Mouse (Mus musculus) CD4-positive, CD25-positive, alpha-beta regulatory T cell, adult 4 months (primary cell): ENCODE data around the gene Yipf1. TPM values are rescaled to one million over a fixed set of nuclear protein-coding genes. Genes with fewer than 3 reads are reported as not detected.

Source experiments
- ATAC-seq: one replicate; pipeline ENCODE4 v1.8.0; 2017
- polyA plus RNA-seq, 2 experiments: library from polyadenylated mRNA; unstranded; fragments of 100-300 nt; shearing (Covaris generic); gene quantifications; one replicate each; pipeline ENCODE4 v1.2.1; 2017

Gene Yipf1
- polyA plus RNA-seq: 10 to 100 TPM; 90.0 to 98.0 TPM

DNA sequence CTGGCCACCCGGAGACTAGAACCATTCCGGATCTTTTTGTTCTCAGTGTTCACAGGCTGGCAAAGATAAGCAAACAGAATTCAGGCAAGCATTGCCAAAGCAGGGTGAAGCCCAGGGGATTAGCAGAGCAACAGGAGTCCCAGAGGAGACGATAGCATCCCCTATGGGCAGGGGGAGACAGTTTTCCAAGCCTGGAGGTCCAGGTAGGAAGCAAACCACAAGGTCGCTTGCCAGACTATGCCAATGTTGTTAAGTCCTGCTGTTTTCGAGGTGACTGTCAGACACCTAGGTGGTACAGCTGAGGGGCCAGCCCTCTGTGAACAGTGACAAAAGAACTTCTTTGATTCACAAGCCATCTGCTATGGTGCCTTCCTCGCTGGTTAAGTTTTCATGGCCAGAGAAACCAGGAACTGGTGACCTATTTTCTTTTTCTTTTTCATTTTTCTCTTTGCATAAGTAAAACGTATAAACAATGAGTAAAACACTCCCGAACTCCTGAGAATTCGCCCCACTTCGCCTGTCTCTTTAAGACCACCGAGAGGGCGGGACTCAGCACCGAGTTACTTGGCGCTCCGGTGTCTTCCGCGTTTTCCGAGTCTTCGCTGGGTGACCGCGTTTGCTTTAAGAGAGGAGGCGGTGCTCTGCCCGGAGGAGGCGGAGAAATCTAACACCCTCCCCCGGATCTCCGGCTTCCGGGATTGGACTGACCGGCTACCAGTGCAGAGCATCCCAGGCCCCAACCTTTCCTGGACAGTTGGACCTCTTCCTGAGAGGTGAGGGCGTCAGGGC, at the start of gene Yipf1:
TSS of gene Yipf1 (plus strand) at position 674 of the 789 bp plus-strand sequence.
- ATAC-seq: peak; percentile 100

DNA sequence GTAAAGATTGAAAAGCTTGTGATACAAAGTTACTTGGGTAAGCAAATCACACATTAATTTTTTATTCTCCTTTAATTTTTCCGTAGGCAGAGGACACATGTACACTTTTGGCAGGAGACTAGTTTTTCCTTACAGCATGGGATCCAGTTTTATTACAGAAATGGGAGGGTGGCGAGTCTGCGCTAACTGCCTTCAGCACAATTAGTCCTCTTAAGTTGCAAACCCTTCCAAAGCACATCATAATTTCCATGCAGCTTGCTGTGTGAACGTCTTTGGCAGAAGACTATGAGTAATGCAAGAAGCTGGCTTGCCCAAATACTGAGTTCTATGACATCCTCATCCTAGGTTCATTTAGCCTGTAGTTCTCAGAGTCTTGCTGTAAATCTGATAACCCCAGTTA, 40.5 kb upstream of the Yipf1 start:
- no peak for ATAC-seq

DNA sequence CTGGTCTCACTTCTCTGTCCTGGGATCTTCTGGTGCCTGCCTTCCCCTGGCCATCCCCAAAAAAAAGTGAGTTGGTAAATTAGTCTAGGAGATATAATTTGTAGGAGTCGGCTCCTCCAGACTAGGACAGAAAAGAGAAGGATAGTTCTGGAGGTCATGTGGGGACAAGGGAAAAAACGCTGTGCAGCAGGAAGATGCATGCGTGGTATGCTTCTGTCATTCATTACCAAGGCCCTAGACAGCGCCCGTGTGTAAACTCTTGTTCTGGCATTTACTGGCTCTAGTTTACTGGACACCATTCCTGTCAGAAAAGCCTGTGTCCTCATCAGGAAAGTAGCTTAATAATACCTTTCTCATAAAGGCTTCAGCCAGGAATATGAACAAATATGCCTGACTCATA, 39.7 kb upstream of the Yipf1 start:
- ATAC-seq: no peak

DNA sequence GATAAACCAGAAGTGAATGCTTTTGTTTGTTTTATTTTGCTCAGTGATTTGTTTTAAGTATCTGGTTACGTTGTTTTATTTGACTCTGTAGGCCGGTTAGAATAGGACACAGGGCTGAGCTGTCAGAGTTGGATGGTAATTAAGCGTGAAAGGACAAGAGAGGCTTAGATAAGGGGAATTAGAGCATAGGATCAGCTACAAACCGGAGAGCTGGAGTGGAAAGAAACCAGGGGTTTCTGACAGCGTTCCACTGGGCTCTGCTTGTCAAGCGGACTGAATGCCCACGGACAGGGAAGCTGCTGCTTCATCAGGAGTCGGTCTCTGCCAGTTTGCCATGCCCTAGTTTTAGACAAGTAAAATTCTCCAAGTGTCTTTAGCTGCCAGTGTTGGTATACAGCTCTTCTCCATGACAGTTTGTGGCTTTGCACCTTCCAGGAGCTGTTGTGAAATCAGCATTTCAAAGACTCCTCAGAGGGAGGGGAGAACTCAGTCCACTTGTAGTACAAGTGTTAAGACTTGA, 35.9 kb upstream of the Yipf1 start:
- no peak for ATAC-seq

DNA sequence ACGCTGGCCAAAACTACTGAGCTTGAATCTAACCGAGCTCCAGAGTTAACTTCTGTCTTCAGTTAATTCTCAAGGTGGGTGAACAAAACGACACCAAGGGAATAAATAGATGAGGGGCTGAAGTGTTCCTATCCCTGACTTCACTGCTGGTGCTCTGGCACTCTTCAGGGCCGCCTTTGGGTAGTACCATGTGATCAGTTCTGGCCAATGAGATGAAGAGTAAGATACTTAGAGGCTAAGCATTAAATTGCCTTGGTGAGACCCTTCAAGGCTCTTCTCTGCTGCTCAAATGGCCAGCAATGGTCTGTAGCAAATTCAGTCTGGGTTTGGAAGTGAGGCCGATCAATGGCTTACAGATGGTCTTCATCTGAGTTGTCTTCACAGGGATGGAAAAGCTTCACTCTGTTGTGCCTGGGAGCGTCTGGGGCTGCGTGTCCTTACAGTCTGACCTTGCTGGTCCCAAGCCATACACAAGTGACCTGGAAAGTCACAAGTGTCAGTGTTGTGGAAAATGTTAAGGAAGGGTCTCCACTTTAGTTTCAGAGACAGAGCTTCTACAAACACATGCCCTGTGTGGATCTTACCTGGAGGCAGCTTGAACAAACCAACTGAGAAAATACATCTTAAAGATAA, 33.2 kb upstream of the Yipf1 start:
- ATAC-seq: no peak

DNA sequence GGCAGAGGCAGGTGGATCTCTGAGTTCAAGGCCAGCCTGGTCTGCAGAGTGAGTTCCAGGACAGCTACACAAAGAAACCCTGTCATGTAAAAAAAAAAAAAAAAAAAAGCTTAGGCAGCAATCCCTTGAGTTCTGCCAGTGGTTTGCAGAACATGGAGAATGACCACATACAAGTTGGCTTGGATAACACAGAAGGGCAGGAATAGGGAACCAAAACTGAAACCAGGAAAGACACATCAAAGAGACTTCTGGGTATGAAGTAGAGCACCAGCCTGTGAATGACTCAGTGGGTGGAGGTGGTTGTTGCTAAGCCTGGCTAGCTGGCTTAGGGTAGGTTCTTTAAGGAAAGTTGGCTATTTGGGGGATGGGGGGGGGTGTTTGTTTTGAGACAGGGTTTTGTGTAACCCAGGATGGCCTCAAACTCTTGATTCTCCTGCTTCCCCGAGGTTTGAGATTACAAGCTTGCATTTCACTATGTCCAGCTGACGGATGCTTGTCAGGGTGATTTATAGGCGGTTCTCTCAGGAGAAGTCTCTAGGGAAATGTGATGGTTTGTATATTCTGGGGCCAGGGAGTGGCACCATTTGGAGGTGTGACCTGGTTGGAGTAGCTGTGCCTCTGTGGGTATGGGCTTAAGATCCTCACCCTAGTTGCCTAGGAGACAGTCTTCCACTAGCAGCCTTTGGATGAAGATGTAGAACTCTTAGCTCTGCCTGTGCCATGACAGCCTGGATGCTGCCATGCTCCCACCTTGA, 28.5 kb upstream of the Yipf1 start:
- no peak for ATAC-seq

DNA sequence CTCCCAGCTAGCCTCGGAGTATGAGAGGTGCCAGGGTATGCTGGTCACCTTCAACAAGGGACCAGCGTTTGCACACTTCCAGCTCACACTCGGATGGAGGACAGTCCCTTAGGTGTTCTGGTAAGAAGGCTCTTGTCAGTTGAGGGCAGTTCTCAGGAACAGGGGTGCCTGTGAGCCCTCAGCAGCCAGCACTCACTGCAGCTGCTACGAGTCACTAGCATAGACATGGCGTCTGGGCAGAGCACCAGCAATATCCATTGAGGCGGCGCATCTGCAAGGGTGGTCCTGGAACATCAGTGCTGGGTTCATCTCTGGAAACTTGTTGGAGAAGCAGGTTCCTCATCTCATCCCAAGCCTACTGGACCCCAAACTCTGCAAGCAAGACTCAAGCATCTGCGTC, 27.8 kb upstream of the Yipf1 start:
- no peak for ATAC-seq

DNA sequence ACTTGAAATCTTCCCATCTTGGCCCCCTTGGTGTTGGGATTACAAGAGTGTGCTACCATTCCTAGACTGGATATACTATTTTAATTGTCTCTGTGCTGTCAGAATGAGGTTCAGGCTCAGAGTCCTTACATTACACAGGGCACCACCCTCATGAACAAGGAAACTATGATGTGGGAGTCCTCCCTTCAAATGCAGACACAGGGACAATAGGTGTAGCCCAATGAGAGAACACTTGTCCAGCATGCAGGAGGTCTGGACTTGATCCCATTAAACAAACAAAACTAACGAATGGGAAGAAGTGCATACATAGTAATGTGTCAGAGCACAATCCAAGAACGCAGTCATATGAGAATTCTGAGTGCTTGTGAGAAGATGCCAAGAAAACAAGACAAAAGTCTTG, 26.6 kb upstream of the Yipf1 start:
- no peak for ATAC-seq

DNA sequence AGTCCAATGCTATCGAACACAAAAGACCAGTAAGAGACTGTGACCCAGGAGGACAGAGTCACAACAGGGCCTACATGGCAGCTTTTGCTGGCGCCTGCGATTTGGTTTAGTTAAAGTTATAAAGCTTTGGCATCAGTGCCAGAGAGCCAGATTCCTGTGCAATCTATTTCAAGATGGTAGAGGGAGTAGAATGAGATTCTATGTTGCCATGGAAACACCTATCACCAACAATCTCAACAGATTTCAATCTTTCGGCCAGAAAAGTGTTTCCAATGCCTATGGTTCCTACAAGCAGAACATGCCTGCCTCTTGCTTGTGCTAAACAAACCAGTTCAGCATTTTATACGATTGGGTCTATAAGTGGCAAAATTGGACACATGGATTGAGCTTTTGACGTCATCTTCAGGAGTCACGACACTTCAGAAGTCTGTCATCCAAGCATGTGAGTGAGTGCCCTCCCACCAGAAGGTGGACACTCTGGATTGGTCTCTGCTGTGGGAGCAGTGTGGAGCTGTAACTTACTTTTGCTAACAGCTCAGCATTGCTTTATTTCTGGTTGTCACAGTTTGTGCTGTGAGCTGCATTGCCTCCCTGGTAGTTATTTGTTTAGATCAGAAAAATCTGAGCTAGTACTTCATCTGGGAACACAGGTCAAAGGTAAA, 22.4 kb upstream of the Yipf1 start:
- ATAC-seq: no peak

DNA sequence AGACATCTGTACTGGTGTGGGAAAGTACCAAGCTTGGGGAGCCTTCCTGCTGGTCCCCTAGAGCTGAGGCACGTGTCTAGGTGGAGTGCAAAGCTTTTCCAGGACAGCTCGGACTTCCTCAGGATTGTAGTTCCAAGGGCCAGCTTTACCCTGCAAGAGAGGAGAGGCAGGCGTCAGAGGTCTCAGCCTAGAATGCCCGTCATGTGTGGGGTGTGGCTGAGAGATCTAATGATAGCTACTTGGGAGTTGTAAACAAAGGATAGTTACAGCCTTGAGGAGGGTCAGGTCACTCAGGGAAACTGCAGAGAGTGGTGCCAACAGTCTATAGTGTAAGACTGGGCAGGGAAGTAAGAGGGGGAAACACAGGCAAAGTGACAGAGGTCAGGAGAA, 21.9 kb upstream of the Yipf1 start:
- no peak for ATAC-seq

DNA sequence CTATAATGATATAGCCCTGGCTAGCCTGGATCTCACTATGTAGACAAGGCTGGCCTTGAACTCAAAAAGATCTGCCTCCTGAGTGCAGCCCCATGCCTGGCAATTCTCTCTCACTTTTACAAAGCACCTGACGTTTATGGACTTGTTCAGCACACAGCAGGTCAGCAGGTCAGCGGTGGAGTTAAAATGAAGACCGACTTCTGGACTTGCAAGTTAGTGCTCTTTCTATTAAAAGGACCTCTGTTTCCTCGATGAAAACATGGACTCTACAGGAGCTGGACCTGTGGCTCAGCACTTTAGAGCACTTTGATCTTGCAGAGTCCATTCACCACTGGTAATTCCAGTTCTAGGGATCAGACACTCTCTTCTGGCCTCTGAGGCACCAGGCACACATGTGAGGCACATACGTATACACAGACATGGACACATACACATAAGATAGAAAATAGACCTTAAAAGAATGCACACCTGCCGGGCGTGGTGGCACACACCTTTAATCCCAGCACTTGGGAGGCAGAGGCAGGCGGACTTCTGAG, 16.0 kb upstream of the Yipf1 start:
- ATAC-seq: no peak

DNA sequence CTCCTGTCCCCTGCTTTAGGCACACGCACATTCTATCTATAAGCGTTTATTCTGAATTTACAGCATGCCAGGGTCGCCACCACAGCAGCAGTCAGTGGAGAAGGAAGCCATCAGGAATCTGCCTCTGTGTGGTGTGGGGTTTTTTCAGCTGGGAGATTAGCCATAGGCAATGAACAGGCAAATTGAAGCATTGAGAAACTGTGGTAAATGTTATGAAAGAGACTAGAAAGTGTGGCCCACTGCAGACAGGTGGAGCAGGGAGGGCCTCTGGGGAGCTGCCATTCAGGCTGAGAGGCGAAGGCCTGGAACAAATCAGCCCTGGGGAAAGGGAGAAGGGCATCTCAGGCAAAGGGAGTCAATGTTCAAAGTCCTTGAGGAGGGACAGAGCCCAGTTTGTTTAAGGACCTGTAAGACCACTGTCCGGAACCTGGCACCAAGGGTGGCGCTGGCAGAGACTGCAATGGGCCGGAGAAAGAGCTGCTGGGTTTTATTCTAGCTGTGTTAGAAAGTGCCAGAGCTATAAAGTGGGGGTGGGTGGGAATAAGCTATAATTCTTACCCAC, 14.3 kb upstream of the Yipf1 start:
- no peak for ATAC-seq

DNA sequence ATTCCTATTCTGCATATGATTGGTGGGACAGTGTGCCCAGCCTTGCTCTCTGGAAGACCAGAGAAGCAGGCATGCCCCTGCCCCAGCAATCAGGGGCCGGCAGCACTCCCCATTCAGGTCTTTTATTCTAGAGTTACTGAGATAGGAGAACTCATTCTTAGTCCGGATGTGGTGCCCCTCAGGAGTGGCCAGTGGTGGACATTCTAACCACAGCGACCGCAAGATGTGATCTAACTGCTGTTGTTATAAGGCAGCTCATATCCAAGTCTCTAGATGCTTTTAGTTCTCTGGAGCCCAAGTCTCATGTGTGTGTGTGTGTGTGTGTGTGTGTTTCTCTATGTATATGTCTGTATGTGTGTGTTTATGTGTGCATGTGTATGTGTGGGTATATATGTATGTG, 13.8 kb upstream of the Yipf1 start:
- ATAC-seq: no peak

DNA sequence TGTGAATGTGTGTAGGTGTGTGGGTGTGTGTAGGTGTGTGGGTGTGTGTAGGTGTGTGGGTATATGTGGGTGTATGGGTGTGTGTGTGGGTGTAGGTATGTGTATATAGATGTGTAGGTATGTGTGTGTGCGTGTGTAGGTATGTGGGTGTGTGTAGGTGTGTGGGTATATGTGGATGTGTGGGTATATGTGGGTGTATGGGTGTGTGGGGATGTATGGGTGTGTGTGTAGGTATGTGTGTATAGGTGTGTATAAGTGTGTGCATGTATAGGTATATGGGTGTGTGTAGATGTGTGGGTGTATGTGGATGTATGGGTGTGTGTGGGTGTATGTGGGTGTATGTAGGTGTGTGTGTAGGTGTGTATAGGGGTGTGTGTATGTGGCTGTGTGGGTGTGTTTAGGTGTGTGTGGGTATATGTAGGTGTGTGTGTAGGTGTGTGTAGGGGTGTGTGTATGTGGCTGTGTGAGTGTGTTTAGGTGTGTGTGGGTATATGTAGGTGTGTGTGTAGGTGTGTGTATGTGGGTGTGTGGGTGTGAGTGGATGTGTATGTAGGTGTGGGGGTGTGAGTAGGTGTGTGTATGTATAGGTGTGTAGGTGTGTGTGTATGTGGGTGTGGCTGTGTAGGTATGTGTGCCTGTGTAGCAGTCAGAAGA, 13.1 kb upstream of the Yipf1 start:
- ATAC-seq: no peak

DNA sequence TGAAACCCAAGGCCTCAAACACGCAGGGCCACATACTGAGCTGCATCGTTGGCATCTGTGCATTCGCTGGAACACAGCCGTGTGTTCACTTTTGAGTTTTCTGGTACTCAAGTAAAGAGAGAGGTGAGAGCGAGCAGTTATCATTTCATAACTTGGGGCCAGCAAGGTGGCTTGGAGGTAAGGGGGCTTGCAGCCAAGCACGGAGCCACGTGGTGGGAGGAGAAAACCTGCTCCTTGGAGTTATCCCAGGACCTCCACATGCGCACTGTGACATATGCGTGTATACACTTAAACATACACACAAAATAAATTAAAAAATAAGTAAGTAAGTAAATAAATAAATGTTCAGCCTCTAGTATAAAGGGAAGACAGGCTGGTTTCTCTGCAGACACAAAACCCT, 11.9 kb upstream of the Yipf1 start:
- ATAC-seq: no peak

DNA sequence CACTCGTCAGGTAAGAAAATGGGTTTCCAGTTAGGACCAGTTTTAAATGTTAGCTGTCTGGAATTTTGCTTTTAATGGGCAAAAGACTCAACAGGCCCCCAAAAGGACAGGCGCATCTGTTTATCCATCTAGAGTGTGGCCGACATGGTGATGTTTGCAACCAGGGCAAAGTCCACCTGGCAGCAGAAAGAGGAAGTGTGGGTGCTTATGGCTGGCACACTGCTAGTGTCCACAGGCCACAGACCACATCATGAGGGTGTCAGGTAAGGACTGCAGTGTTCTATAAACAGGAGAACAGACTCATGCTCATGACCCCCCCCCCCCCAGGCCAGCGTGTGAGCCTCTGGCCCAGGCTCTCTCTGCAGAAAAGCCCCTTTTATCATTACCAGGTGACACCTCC, 11.3 kb upstream of the Yipf1 start:
- ATAC-seq: no peak

DNA sequence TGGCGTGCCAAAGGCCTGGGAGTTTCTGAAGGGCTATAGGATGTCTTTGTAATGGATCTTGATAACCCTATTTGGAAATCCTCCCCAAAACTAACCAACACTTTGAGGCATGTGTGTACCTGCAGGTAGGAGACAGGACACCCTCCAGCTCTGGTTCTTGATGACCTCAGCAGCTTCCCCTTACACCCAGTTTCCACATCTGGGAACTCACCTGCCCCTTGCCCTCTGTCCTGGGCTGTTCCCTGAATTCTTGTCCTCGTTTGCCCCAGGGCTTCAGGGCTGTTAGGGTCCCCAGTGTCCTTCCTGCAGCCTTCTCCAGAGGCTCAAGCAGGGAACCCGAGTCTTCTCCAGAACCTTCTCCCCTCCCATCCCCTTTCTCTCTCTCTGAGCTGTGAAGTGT, 10.6 kb upstream of the Yipf1 start:
- ATAC-seq: no peak

DNA sequence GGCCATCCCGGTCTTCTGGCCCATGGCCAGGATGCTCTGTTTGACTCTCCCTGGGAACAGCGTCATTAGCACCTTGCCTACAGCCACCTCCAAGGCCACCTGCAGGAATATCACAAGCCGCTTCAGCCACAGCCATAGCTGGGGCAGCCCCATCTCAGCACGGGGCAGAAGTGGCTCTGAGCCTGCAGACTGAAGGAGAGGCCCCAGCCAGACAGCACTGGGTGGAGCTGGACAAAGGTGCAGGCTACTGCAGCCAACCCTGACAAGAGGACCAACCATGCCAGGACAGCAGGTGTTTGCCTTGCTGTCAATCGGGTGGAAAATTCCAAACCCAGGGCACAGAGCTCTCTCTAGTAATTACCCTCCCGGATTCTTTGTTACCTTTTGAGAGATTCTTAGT, 7.2 kb upstream of the Yipf1 start, which contains the start of gene Dio1:
TSS of gene Dio1 (minus strand) at position 204 of the 400 bp plus-strand sequence.
- no peak for ATAC-seq

DNA sequence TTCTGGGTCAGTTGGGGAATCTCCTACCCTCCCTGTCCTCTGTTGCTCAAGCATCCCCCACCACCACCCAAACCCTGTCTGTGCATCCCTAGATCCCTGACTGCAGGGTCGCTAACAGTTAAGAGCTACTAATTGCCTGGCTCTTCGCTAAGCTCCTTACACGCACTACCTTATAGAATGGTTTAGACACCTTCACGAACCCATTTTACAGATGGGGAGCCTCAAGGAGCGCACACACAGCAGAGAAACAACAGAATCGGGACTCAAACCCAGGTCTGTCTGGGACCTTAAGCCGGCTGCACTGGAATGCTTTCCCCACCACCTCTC, 279 bp downstream of the Yipf1 start:
- no peak for ATAC-seq

DNA sequence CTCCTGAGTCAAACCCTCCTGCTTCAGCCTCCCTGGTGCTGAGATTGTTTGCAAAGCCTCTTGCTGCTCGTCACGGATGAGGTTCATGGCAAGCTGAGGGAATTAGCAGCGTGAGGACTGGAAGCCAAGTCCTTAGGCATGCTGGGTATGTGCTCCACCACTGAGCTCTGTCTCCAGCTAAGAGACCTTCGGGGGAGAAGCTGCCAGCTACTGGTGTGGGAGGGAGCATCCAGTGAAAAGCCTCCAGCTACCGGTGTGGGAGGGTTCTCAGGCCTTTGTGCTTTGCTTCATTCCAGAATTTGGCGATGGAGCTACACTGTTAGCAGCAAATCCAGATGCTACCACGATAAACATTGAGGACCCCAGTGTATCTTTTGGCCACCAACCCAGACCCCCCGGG, 4.5 kb downstream of the Yipf1 start:
- no peak for ATAC-seq

DNA sequence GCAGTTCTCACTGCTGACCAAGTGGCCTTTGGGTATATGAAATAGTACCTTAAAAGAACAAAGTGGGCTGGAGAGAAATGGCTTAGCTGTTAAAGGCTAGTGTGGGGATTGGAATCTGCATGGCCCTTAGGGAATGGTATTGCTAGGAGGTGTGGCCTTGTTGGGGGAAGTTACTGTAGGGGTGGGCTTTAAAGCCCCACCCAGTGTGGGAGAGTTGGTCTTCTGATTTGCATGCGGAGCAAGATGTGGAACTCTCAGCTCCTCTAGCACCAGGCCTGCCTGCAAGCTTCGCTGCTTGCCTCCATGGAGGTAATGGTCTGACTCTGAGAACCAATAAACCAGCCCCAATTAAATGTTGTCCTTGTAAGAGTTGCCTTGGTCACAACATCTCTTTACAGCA, 6.9 kb downstream of the Yipf1 start:
- ATAC-seq: no peak

DNA sequence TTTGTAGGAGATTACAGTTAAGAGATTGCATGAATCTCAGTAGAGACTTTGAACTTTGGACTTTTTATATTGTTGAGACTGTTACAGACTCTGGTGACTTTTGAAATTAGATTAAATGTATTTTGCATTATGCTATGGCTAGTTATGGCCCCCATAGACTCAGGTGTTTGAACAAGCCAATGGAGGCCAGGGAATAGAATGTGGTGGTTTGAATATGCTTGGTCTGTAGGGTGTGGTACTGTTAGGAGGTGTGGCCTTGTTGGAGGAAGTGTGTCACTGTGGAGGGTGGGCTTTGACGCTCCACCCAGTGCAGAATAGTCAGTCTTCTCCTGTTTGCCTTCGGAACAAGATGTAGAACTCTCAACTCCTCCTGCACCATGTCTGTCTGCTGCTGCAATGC, 8.9 kb downstream of the Yipf1 start:
- no peak for ATAC-seq
